9 mouse cellular contexts compared by ENCODE assay signal in the genomic region with DNA sequence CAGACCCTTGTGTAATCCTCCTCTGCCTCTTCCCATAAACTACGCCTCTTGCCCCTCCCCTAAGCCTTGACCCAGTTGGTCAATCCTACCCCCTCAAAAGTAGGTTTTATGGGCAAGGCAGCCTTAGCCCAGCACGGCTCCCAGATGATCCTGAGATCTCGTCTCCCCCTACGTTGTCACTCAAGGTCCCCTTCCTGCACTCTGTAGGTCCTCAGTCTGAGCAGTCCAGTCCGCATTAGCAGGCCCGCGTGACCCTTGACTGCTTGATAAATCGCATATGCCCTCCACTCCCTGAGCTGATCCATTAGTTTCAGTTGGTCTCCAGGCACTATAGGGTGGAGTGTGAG. TPM values are rescaled to one million over a fixed set of nuclear protein-coding genes. Genes with fewer than 3 reads are reported as not detected.
A peak's percentile ranks its signal among the peaks of the same experiment; 100 is the strongest.
DNase-seq lines count a peak whose midpoint lies in the region; ATAC-seq and TF ChIP-seq lines count a peak whose summit lies in the region.
"Had no signal": no experiment of that assay in that cellular context is flagged by ENCODE, and none has a peak within 500 bp of the region (broad histone marks: within the 10 kb centered on the region; RNA-seq: fewer than 3 reads in every experiment).

No protein-coding gene starts in this region.

- no peaks in the 10 kb centered on the region for H3K9me3 ChIP-seq in liver, embryonic 13.5 days (replicated peaks)

- no peaks in the 10 kb centered on the region for H3K27me3 ChIP-seq in heart, adult 2 months (ENCODE audit: control insufficient read depth, insufficient read depth, low read length)
- no peaks in the 10 kb centered on the region for H3K27me3 ChIP-seq in spleen, adult 2 months (ENCODE audit: control insufficient read depth, insufficient read depth, low read length)
- H3K27me3 ChIP-seq in liver, embryonic 13.5 days: peaks cover 27% of the 10 kb centered on the region

- H3K4me3 ChIP-seq in heart, adult 2 months: peak overlapping the region; percentile 57; the same call in 1 of the 2 replicates
- H3K4me3 ChIP-seq in spleen, adult 2 months (ENCODE audit: extremely low read depth, insufficient read depth, insufficient read length): peak overlapping the region; percentile 51; the same call in 1 of the 2 replicates
- H3K4me3 ChIP-seq in liver, embryonic 13.5 days (replicated peaks): peak overlapping the region; percentile 46

- intact Hi-C loops in heart, adult 2 months (cut with DNase I): no loop called here
- intact Hi-C loops in left cerebral cortex, postnatal 14 days (cut with DNase I): no loop called here

- no peaks in the 10 kb centered on the region for H3K36me3 ChIP-seq in heart, adult 2 months (ENCODE audit: control insufficient read depth, insufficient read depth, low read length)
- H3K36me3 ChIP-seq in spleen, adult 2 months (ENCODE audit: control insufficient read depth, insufficient read depth, low read length): no peaks in the 10 kb centered on the region
- no peaks in the 10 kb centered on the region for H3K36me3 ChIP-seq in liver, embryonic 13.5 days

- no peak for TF ChIP-seq CTCF in heart, adult 2 months (IDR thresholded peaks at IDR 0.05)
- TF ChIP-seq CTCF in spleen, adult 2 months (IDR thresholded peaks at IDR 0.05; ENCODE audit: extremely low read depth, insufficient read depth, insufficient read length, insufficient replicate concordance): no peak

- no peak for TF ChIP-seq EP300 in heart, adult 2 months (IDR thresholded peaks at IDR 0.05; ENCODE audit: insufficient read depth, low read depth, low read length)

- ATAC-seq in liver, embryonic 13.5 days (ENCODE audit: low read depth): peak; percentile 34; the same call in 1 of the 2 replicates

- no peak overlapping the region for H3K27ac ChIP-seq in heart, adult 2 months
- no peak overlapping the region for H3K27ac ChIP-seq in spleen, adult 2 months (ENCODE audit: insufficient read depth, low read length)
- H3K27ac ChIP-seq in liver, embryonic 13.5 days: no peak overlapping the region

- peak overlapping the region; percentile 69 for H3K4me2 ChIP-seq in liver, embryonic 13.5 days

- 53% methylated on average over 8 of the region's 8 CpGs for WGBS in heart, adult 2 months
- WGBS in spleen, adult 2 months: 76% methylated on average over 8 of the region's 8 CpGs
- WGBS in liver, embryonic 13.5 days (ENCODE audit: insufficient replicate concordance): 44% methylated on average over 8 of the region's 8 CpGs

- TF ChIP-seq POLR2A in heart, adult 2 months (IDR thresholded peaks at IDR 0.05; ENCODE audit: insufficient read depth, low read depth, low read length): no peak
- no peak for TF ChIP-seq POLR2A in spleen, adult 2 months (IDR thresholded peaks at IDR 0.05; ENCODE audit: low read depth, low read length)

- H3K4me1 ChIP-seq in heart, adult 2 months (ENCODE audit: control insufficient read depth, insufficient read depth, low read length): no peaks in the 10 kb centered on the region
- H3K4me1 ChIP-seq in spleen, adult 2 months (ENCODE audit: control insufficient read depth, insufficient read depth, insufficient read length): peaks cover 7% of the 10 kb centered on the region; the same call in 1 of the 2 replicates
- peaks cover 15% of the 10 kb centered on the region for H3K4me1 ChIP-seq in liver, embryonic 13.5 days (replicated peaks)

- no peak for DNase-seq in heart, adult 2 months
- DNase-seq in heart, adult 18-20 months: no peak
- no peak for DNase-seq in spleen, adult 2 months (ENCODE audit: low read depth in 1 of 2, low spot score in 2 of 2)
- no peak for DNase-seq in spleen, postnatal 4 days (ENCODE audit: low spot score in 2 of 2)
- no peak for DNase-seq in liver, embryonic 13.5 days
- DNase-seq in left cerebral cortex, postnatal 14 days (ENCODE audit: low spot score in 2 of 2): no peak
- no peak for DNase-seq in embryo, embryonic 11 days
- DNase-seq in layer of hippocampus, adult 11-12 months (ENCODE audit: low spot score): no peak

- H3K79me2 ChIP-seq in heart, adult 2 months (replicated peaks; ENCODE audit: control insufficient read depth, insufficient read depth, low read length): no peaks in the 10 kb centered on the region

- no peak overlapping the region for H3K9ac ChIP-seq in heart, adult 2 months (ENCODE audit: low read depth, low read length)
- no peak overlapping the region for H3K9ac ChIP-seq in liver, embryonic 13.5 days

RNA-seq across cellular contexts. Expression of gene Aloxe3, which starts 8.9 kb away (rescaled TPM):
- under 1 TPM; 0.05 to 0.07 TPM for total RNA-seq in heart, adult 2 months (2021)
- 0.16 TPM in 1 of 2 replicates, not detected in the other for polyA plus RNA-seq in heart, adult 2 months (2012; rRNA removed)
- not detected for total RNA-seq in heart, adult 18-20 months (2021)
- 0.20 and 2.8 TPM in 2 replicates for polyA plus RNA-seq in spleen, adult 2 months (2012; rRNA removed)
- polyA plus RNA-seq in liver, embryonic 13.5 days (2015; fragmentation: Nextera tagmentation; extraction: Ambion mirVana): 0.06 TPM in 1 of 2 replicates, not detected in the other
- 1 to 10 TPM; 3.7 to 5.7 TPM for total RNA-seq in left cerebral cortex, postnatal 14 days (2021)
- total RNA-seq: gastrocnemius, adult 18-20 months had no signal

RNA-seq across cellular contexts. Expression of gene 9130213A22Rik, which starts 12.2 kb away (rescaled TPM):
- total RNA-seq in heart, adult 2 months (2021): under 1 TPM; 0.21 to 0.23 TPM
- 0.82 and 1.00 TPM in 2 replicates for polyA plus RNA-seq in heart, adult 2 months (2012; rRNA removed)
- under 1 TPM; 0.23 to 0.27 TPM for total RNA-seq in heart, adult 18-20 months (2021)
- polyA plus RNA-seq in spleen, adult 2 months (2012; rRNA removed): 0.40 and 0.69 TPM in 2 replicates
- 0.09 TPM in 1 of 2 replicates, not detected in the other for polyA plus RNA-seq in liver, embryonic 13.5 days (2015; fragmentation: Nextera tagmentation; extraction: Ambion mirVana)
- total RNA-seq in left cerebral cortex, postnatal 14 days (2021): under 1 TPM; 0.27 to 0.51 TPM
- total RNA-seq: gastrocnemius, adult 18-20 months had no signal

RNA-seq across cellular contexts. Expression of gene Hes7, which starts 14.4 kb away (rescaled TPM):
- total RNA-seq in heart, adult 2 months (2021): under 1 TPM in 1 of 2 experiments, not detected in 1; 0.11 TPM
- polyA plus RNA-seq in heart, adult 2 months (2012; rRNA removed): 0.10 TPM in 1 of 2 replicates, not detected in the other
- total RNA-seq in heart, adult 18-20 months (2021): under 1 TPM in 1 of 2 experiments, not detected in 1; 0.15 TPM
- 0.44 and 0.55 TPM in 2 replicates for polyA plus RNA-seq in spleen, adult 2 months (2012; rRNA removed)
- 0.17 and 0.18 TPM in 2 replicates for polyA plus RNA-seq in liver, embryonic 13.5 days (2015; fragmentation: Nextera tagmentation; extraction: Ambion mirVana)
- under 1 TPM; 0.55 to 0.70 TPM for total RNA-seq in left cerebral cortex, postnatal 14 days (2021)
- total RNA-seq: gastrocnemius, adult 18-20 months had no signal

RNA-seq across cellular contexts. Expression of gene Alox12b, which starts 22.2 kb away (rescaled TPM):
- not detected for total RNA-seq in heart, adult 2 months (2021)
- 0.04 TPM in 1 of 2 replicates, not detected in the other for polyA plus RNA-seq in heart, adult 2 months (2012; rRNA removed)
- total RNA-seq in heart, adult 18-20 months (2021): not detected
- polyA plus RNA-seq in spleen, adult 2 months (2012; rRNA removed): not detected in 2 replicates
- not detected in 2 replicates for polyA plus RNA-seq in liver, embryonic 13.5 days (2015; fragmentation: Nextera tagmentation; extraction: Ambion mirVana)
- 1 to 10 TPM; 1.5 to 1.9 TPM for total RNA-seq in left cerebral cortex, postnatal 14 days (2021)
- total RNA-seq: gastrocnemius, adult 18-20 months had no signal

RNA-seq across cellular contexts. Expression of gene Per1, which starts 39.6 kb away (rescaled TPM):
- 10 to 100 TPM; 44.4 to 79.8 TPM for total RNA-seq in heart, adult 2 months (2021)
- polyA plus RNA-seq in heart, adult 2 months (2012; rRNA removed): 18.0 and 36.4 TPM in 2 replicates
- total RNA-seq in heart, adult 18-20 months (2021): 10 to 100 TPM; 38.8 to 48.5 TPM
- polyA plus RNA-seq in spleen, adult 2 months (2012; rRNA removed): 23.3 and 25.7 TPM in 2 replicates
- polyA plus RNA-seq in liver, embryonic 13.5 days (2015; fragmentation: Nextera tagmentation; extraction: Ambion mirVana): 1.9 TPM in 2 replicates
- total RNA-seq in left cerebral cortex, postnatal 14 days (2021): 100 to 1,000 TPM in 1 of 2 experiments, 10 to 100 TPM in 1; 90.4 to 112 TPM

Comparison
In these comparisons a context has a peak if more than half of its experiments do, and no peak if none do; other contexts are left out.
1. RNA of gene Aloxe3, which starts 8.9 kb away (total RNA-seq): 3.7 to 5.7 TPM in left cerebral cortex, postnatal 14 days; not detected in heart, adult 18-20 months and 0.05 to 0.07 TPM in heart, adult 2 months; every median in the first group is over 4 times any median in the second.
2. Peak in every context shown above with its lines, with median percentiles within 50 percentile points of each other: H3K4me3 ChIP-seq.